Mouse (Mus musculus): ENCODE results near the gene Clns1a.

DNA sequence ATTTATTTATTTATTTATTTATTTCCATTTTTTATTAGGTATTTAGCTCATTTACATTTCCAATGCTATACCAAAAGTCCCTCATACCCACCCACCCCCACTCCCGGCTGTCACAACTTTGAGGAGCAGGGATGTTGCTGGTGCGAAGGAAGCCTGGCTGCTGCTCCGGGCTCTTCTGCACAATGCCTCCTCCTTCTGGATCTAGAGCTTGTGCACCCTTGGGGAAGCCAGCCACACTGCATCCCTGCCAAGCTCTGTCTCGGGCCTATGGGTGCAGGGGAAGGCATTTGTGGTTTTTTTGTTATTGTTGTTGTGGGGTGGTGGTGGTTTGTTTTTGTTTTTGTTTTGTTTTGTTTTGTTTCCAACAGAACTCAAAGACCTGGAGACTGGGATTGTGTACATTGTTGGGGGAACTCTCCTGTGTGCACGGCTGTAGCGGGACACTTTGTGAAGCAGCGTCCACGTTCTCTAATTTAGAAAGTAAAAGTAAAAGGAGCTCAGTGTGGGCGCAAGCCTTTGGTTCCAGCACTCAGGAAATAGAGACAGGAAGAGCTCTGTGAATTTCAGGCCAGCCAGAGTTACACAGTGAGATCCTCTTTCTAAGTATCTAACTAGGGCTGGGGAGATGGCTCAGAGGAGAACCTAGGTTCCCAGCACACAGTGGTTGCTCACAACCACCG lies 52.2 kb downstream of the Clns1a start:
- TF ChIP-seq CTCF (IDR thresholded peaks at IDR 0.05; ENCODE audit: control insufficient read depth, insufficient read depth, insufficient replicate concordance, low read depth, low read length) (no peak), POLR2A (IDR thresholded peaks at IDR 0.05; ENCODE audit: control insufficient read depth, low read depth, low read length) (no peak)
